Mouse (Mus musculus) thymus, adult 2 months (tissue): ENCODE measurements around the gene Stk24.

Experiments used
- CTCF ChIP-seq: fragments of 200-500 bp; IDR thresholded peaks from 2 replicates; pipeline ENCODE4 v1.5.1; 2012; ENCODE audit warnings: mild to moderate bottlenecking, control low read depth, low read length, moderate library complexity, borderline replicate concordance; ENCODE audit not compliant: control insufficient read depth, poor library complexity, insufficient read depth; ENCODE audit errors: extremely low read depth
- POLR2A ChIP-seq: fragments of 200-500 bp; IDR thresholded peaks from 2 replicates; pipeline ENCODE4 v1.6.1; 2012; ENCODE audit warnings: mild to moderate bottlenecking, low read length, control low read depth, moderate library complexity; ENCODE audit not compliant: control insufficient read depth, poor library complexity, insufficient read depth; ENCODE audit errors: extremely low read depth

GRCm38 (mm10) chr14:121426743-121427142 lies 46.9 kb upstream of the Stk24 start:
- no peak for TF ChIP-seq POLR2A
- no peak for TF ChIP-seq CTCF
